Mouse (Mus musculus) left cerebral cortex, adult 9 months (tissue): Measurements from ENCODE around the gene Mlf1.

ENCODE experiments used
- DNase-seq, 2 experiments: peaks; one replicate each; pipeline ENCODE4 v3.0.0; 2022; ENCODE audit warnings: low spot score in 2 of 2

The Mlf1 gene

DNA sequence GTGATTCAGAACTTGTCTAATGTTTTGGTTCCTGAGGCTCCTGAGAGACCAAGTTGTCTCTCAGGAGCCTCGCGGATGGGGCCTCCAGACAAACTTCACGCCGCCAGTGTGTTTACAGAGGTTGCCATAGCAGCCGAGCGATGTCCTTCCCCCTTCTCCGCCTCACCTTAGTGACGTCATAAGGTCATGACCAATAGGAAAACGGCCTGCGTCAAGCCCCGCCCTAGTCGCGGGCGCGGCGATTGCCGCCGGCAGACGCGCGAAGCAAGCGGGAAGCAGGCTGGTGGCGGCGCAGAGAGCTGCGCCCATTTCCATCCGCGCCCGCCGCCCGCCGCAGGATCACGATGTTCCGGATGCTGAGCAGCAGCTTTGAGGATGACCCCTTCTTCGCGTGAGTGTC lies at the start of gene Mlf1:
TSS of gene Mlf1 (plus strand) at position 226 of the 400 bp plus-strand sequence.
- peak; percentile 76 to 91 for DNase-seq

DNA sequence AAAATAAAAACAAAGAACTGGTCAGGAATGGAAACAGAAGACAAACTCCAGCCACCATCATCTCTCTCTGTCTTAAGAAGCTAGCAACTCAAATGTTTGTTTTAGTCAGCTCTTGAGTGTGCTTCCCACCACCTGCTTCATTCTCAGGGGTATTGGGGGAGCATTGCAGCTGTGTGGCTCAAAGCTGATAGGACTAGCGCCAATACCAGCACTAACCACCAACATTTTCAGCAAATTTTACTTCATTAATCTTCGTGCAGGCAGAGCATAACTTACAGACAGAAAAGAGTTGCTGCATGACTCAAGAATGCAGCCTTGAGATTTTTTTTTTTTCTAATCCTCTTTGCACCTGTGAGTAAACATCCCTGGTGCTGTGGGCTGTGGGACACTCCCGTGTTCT lies 34.3 kb upstream of the Mlf1 start:
- DNase-seq = no peak

DNA sequence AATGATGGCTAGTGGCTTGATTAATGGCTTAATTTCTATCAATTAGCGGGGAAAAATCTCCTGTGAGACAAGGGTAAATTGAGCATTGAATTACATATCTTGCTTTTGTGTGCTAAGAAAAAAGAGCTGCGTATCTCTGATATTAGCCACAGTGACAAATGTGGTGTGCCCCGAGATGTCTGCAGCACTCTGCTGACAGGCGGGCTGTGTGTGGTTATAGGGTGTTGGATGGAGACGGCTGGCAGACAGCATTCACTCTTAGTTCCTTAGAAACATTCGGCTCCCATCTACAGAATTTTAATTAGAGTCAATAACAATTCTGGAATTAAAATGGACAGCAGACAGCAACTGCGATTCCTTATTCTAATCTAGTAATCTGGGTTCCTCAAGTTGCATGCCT lies 33.0 kb upstream of the Mlf1 start:
- no peak for DNase-seq

DNA sequence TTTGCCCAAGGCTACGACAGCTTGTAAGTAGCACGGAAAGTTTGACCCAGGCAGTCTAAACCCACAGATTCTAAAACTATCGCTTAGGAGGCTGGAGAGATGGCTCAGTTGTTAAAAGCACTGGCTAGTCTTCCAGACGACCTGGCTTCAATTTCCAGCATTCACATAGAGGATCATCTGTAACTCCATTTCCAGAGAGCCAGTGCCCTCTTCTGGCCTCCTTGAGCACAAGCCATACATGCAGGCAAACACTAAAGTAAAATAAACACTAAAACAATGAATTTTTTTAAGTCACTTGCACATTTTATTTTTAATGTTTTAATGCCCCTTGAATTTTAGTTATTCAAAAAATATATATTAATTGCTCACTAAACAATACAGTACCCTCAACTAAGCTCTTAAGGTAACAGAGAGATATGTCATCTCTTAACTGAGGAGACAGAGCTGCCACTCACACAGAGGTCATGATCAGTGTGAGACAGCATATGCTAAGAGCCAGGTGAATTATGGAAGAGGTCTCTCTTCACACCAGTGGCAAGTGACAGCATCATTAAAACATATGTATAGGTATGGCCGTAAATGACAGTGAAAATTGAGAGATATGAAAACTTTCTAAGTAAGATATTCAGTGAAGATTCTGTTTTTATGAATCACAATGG lies 30.8 kb upstream of the Mlf1 start:
- DNase-seq = no peak

DNA sequence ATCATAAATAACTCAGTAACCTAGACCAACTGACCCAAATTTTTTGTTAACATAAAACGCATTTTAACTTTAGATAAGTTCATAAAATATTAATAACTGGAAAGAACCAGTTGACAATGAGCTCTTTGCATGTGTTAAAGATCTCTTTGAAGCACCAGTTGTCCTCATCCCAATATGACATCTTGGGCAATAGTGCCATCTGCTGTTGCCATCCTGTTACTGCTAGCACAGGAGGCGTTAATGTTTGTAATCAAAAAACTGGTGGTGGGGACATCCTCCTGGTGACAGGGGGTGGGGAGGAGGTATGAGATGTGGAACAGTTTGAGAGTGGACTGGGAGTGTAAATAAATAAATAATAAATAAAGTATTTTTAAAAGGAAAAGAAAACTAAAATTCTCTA lies 29.3 kb upstream of the Mlf1 start:
- peak in 1 of 2 experiments; percentile 55 for DNase-seq

DNA sequence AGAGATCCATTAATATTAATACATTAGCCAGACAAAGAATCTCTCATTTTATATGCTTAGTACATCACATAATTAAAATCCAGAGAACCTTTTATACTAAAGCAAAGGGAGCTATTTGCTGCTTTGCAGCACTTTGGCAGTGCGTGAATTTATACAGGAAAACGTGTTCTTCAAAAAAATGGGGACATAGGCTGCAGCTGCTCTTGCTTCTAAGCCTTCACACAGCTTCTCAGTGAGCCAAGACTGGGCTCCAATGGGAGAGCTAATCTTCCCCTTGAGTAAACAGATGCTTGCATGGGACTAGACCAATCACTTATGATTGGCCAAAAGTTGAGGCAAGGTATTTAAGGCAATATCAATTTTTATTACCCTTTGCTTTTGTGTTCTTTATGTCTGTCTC lies 27.2 kb upstream of the Mlf1 start:
- no peak for DNase-seq

DNA sequence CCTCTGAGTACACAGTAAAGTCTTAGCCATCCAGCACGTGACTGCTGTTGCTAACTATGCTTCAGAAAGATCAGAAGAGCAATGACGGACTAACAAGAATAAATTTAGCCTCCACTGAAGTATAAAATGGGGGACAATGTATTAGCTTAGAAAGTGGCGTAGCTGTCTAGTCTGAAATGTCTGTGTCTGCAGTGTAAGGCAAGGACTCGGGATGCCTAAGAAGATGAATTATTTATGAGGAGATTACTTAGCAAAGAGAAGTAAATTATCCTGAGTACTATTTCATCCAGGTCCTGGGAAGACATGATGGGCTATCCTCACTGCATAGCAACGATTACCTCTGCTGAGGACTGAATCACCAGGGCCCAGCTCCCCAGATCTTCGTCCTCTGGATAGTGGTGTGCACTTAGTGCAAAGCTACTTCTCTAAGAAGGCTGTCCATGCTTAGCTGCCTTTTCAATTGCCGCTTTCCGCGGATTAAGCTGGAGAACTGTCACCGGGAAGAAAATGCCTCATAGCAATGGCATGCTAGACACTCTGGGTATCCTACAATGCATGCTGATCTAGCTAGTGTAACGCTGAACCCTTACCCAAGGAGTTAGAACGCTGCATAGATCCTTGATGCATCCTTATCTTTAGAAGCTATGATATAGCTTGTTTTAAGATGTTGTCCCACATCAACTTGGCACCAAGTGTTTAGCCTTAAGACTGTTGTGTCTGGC lies 22.3 kb upstream of the Mlf1 start:
- no peak for DNase-seq

DNA sequence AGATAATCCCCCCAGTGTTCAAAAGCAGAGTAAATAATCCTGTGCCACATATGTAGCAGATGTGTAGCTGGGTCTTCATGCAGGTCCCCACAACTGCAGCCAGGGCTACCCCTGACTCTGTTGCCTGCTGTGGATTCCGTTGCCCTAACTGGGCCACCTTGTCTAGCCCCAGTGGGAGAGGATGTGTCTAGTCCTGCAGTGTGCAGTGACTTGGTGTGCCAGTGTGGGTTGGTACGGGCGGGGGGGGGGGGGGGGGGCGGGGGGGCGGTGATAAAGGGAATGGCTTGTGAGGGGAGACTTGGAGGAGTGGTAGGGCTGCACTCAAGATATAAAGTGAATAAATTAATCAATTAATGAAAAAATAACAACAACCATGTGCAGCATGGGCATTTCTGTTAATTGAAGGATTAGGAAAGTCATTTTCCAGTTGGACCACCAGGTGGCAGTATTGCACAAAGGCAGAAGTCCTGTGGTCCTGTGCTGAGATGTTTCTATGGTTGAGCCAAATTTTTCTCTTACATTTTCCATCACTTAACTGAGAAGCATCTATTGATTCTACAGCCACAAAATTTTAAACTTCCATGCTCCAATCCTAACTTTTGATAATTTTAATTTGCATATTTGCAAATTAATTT lies 21.7 kb upstream of the Mlf1 start:
- peak in 1 of 2 experiments; percentile 22 for DNase-seq

DNA sequence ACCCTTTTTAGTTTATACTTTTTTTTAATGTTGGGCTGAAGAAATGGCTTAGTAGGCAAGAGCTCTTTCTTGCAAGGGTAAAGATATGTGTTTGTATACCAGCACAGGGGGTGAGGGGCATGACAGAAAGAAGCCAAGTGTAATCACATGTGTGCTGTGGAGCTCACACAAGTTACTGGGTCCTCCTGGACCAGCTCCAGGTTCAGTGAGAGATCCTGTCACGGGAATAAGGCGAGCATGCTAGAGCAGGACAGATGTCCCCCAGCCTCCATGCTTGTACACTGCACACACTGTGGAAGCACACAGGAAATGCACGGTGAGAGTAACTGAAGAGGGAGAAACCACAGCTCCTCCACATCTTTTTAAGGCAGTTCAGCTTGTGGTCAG lies 21.1 kb upstream of the Mlf1 start:
- no peak for DNase-seq

DNA sequence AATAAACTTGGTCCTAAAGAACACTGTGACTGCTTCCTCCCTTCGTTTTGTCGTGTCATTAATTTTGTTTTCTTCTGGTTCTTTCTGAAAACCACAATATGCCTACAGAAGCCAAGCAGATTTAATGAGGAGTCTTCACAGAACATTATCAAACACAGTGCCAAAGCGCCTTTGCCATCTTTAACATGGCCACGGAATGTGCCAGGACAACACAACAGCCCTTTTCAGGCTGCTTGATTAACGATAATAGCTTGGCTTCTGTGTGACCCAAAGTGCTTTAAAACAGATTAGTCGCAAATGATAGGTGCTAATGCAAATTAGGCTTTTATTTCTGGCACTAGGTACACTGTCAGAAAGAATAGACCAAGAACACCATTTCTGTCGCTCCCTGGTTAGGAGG lies 15.5 kb upstream of the Mlf1 start:
- no peak for DNase-seq

DNA sequence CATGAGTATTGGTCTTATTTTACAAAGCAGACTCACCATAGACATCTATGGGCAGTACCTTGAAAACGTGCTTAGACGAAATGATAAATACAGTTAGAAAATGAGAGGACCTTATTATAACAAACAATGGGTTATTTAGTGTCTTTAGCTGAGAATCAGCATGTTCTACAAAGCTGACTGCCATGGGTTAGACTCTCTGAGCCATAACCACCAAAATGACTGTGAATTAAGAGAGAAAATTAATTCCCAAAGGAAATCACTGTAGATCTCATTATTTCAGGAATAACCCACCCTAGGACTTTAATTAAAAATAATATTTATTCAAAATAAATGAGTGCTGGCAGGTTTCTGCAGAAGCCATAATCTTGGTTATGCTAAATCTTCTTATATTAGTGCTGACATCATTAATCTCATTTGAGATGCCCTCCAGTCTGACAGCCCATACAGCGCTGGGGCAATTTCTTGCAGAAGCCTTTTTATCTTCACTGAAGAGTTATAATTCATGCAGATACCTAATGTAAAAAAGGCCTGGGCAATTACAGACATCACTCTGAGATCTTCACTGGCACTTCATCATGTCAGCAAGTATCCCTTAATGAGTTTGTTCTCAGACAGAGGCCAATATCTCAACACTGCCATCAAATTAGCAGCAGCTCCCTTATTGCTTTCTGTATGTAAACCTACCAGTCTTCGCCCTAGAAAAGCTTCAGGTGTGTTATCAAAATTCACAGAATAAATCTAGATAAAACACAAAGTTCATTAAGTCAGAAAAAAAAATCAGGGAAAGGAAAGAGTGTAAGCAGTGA lies 7.6 kb upstream of the Mlf1 start:
- DNase-seq = no peak

DNA sequence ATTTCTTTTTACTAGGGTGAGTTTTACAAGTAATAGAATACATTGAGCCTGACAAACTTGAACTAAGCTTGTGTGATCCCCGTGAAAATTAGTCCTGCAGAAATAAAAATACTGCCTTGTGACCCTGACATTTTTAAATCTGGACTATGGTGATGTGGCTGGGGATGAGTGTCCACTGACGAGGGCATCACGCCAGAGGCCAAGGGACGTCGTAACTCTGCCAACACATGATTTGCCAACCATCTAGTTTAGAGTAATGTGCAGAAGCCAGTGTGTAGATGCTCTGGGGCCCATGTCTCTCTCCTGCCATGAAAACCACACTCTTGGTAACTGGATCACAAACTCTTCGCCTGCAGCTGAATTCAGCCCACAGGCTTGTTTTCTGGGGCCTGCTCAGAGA lies 6.4 kb upstream of the Mlf1 start:
- DNase-seq = no peak

DNA sequence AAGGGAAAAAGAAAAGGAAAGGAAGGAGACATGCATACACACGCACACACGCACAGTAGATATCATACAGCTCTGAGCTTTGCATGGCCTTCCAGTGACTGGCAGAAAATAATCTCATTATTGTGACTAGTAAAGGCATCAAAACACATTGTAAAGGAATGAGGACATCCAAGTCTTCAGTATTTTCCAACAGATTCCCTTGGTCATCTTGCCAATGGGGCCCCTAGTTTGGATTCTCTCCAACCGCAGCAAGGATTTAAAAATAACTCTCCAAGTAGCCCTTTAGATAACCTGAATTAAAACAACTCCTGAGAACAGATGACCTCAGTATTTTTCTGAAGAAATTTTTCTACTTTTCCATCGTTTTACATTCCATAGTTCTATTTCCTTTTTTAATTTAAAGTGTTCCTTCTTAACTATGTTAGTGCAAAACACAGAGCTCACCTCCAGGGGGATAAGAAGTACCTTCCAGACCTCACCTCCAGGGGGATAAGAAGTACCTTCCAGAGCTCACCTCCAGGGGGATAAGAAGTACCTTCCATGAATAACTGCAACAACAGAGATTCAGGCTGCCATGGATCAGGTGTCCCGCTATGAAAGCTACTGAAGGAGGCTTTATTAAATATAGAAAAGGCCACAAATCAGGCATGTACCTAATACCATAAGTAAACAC lies 4.4 kb upstream of the Mlf1 start:
- no peak for DNase-seq

DNA sequence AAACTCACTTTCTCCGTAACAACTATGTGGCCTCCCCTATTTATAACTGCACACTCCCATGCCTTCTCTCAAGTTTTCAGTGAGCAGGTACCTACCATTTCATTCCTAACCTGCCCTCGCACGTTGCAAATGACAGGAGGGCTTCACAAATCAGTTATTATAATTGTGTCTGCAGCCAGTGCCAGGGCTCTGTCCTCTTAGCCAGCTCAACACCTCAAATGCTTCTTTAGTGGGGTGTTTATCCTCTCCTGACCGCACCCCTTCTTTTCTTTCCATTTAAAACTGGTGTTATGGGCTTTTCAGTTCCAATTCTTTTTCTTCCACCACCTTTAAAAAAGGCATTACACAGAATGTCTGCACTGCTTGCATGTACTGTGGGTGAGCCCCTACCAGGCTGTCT lies 1.7 kb upstream of the Mlf1 start:
- no peak for DNase-seq

DNA sequence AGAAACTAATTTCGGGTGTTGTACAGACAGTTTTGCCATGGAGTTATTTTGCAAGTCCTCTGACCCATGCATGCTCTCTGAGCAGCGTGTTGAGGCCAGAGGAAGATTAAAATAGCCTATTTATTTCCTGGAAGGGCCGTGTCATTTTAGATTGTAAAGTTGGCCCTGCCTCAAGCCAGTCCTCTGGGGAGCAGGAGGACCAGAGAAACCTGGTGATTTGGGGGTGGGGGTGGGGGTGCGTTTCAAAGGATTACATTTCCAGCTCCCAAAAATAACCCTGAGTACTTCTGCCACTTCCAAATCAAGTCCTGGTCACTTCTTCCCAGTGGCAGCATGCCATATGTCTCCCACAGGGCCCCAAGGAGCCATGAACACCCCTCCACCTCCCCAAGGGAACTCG lies 1.1 kb upstream of the Mlf1 start:
- no peak for DNase-seq

DNA sequence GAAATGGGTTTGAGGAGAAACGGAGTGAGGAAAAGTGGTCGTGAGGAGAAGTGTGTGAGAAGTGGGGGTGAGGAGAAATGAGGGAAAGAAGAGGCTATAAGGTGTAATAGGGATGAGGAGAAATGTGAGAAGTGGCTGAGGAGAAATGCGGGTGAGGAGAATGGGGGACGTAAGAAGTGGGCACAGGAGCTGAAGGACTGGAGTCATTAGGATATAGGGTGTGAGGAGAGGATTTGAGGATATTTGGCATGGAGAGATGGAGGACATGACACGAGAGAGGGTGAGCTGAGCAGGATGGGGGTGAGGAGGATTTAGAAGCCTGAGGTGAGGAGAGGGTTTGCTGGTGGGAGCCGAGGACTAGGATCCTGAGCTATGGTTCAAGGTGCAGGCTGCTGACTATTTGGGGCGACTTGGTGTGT lies 472 bp downstream of the Mlf1 start:
- no peak for DNase-seq

DNA sequence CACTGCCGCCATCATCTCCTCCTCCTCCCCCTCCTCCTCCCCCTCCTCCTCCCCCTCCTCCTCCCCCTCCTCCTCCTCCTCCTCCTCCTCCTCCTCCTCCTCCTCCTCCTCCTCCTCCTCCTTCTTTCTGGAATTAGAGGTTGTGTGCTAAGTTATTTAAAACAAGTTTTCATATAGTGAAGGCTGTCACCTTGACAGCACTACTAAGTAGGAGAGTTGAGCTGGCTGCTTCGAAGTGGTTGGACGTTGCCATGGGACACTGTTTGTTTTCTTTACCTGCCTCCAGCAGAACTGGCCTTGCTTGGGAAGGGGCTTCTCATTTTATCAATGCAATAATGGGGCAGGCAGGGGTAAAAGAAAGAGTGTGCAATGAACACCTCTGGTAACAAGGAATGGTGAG lies 1.2 kb downstream of the Mlf1 start, which contains the start of gene Gm17402:
TSS of gene Gm17402 (minus strand) at position 101 of the 400 bp plus-strand sequence.
- DNase-seq = no peak

DNA sequence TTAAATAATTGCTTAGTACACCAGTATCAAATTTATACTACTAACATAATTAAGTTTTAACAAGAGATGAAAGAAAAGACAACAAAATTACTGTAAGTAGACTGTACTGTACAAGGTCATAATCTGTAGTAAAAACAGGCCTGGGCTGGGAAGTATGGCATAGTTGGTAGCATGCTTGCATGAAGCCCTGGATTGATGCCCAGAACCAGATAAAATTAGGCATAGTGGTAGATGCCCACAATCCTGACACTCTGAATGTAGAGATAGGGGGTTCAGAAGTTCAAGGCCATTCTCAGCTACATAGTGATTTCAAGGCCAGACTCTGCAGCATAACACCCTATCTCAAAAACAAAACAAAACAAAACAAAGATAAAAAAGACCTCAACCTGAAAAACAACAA lies 4.3 kb downstream of the Mlf1 start:
- DNase-seq = no peak

DNA sequence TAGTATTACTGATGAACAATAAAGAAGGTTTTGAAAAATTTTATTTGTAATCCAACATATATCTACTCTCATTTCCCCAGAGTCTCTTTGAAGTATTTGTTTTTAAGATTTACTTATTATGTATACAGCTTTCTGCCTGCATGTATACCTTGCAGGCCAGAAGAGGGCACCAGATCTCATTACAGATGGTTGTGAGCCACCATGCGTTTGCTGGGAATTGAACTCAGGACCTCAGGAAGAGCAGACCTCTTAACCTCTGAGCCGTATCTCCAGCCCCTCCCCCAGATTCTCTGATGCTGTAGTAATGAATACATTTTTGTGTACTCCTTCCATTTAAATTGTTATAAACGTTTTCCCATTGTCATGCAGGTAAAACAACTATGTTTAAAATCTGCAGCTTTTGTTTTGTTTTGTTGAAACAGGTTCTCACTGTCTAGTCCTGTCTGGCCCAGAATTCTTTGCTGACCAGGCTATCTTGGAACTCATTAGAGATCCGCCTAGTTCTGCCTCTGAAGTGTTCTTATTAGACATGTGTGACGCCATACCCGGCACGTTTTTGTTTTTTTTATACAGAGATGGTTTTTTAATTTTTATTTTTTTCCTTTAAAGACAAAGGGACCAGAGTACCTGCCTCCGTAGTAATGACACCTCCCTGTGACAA lies 55.6 kb downstream of the Mlf1 start:
- no peak for DNase-seq

DNA sequence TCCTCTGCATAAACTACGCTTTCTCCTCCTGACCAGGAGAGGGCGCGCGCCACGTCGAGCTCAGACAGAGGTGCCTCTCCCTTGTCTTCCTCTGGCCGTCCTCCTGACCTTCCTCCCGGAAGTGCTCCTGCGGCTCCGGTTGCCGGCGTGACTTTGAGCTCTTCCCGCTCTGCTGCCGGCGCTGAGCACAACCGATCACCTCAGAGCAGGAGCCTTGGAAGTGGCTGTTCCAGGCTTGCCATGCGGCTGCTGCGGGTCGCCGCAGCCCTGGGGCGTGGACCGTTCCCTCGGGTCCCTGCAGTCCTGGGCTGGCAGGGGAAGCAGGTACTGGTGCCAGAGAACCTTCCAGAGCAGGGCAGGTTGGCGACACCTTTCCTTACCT lies 56.1 kb downstream of the Mlf1 start, which contains the start of gene Gfm1:
TSS of gene Gfm1 (plus strand) at position 98 of the 382 bp plus-strand sequence.
- DNase-seq = peak; percentile 70 to 84

DNA sequence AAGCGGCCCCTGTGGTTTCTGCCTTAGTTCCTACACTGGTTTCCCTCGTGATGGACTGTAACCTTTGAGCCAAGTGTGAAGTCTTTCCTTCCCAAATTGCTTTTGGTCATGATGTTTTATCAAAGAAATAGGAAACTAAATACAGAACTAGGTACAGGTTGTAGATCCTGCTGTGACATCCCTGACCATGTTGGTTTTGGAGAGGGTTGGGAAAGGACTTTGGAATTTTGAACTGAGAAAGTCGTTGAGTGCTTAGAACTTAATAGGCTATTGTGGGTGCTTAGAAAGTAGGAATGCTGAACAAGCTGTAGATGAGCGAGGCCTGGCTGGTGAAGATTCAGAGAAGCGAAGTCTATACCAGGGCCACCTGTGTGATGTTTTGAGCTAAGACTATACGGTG lies 60.1 kb downstream of the Mlf1 start:
- DNase-seq = no peak
